Mouse (Mus musculus) liver, embryonic 14.5 days (tissue): Measurements from ENCODE around the gene Gtf2i. TPM values are rescaled to one million over a fixed set of nuclear protein-coding genes. Genes with fewer than 3 reads are reported as not detected.

Experiments
- ATAC-seq: fragments of 200-750 bp; cut with Nextera tagmentation; 2 replicates; pipeline ENCODE4 v1.8.0; 2017; ENCODE audit warnings: moderate number of reproducible peaks, mild to moderate bottlenecking, moderate library complexity; ENCODE audit not compliant: insufficient read depth
- DNase-seq, 3 experiments: peaks; one replicate each; pipeline ENCODE4 v3.0.0-alpha.2; 2012 to 2013; ENCODE audit warnings: low read depth in 3 of 3, low spot score in 3 of 3
- H3K27ac ChIP-seq: fragments of 300-500 bp; sonication (generic); 2 replicates; pipeline ENCODE4 v1.5.1; 2014; ENCODE audit warnings: moderate library complexity, mild to moderate bottlenecking, control low read depth, inconsistent platforms
- H3K27me3 ChIP-seq: fragments of 300-500 bp; sonication (generic); 2 replicates; pipeline ENCODE4 v1.6.1; 2014; ENCODE audit warnings: mild to moderate bottlenecking, low read length, moderate library complexity; ENCODE audit not compliant: control insufficient read depth, insufficient read depth
- H3K36me3 ChIP-seq: fragments of 300-500 bp; sonication (generic); replicated peaks from 2 replicates; pipeline ENCODE4 v1.6.1; 2014; ENCODE audit warnings: low read depth; ENCODE audit not compliant: control insufficient read depth, insufficient read depth
- H3K4me1 ChIP-seq, 2 experiments: fragments of 200-500 bp in 1 of 2; fragments of 300-500 bp in 1 of 2; sonication (generic) in 1 of 2; replicated peaks; 2 replicates each; pipeline ENCODE4 v1.6.1; 2012 to 2014; ENCODE audit warnings: antibody characterized with exemption in 1 of 2, inconsistent platforms in 1 of 2, low read length in 1 of 2; ENCODE audit not compliant: control insufficient read depth in 2 of 2, insufficient read depth in 2 of 2
- H3K4me2 ChIP-seq: fragments of 300-500 bp; sonication (generic); 2 replicates; pipeline ENCODE4 v1.6.1; 2014; ENCODE audit warnings: low read depth, mild to moderate bottlenecking, control low read depth, moderate library complexity
- H3K4me3 ChIP-seq, 2 experiments: fragments of 200-500 bp in 1 of 2; fragments of 300-500 bp in 1 of 2; sonication (generic) in 1 of 2; 2 replicates each; pipeline ENCODE4 v1.5.1; 2012 to 2014; ENCODE audit warnings: low read depth in 2 of 2, low read length in 2 of 2, mild to moderate bottlenecking in 2 of 2, control low read depth in 1 of 2, inconsistent platforms in 1 of 2, moderate library complexity in 1 of 2; ENCODE audit not compliant: insufficient read depth in 1 of 2
- H3K9ac ChIP-seq: fragments of 300-500 bp; sonication (generic); replicated peaks from 2 replicates; pipeline ENCODE4 v1.6.1; 2014; ENCODE audit warnings: mild to moderate bottlenecking, control low read depth, moderate library complexity
- H3K9me3 ChIP-seq: fragments of 300-500 bp; sonication (generic); 2 replicates; pipeline ENCODE4 v1.6.1; 2016; ENCODE audit warnings: low read length, mixed read lengths; ENCODE audit not compliant: control insufficient read depth
- CTCF ChIP-seq: IDR thresholded peaks from 2 replicates; pipeline ENCODE4 v1.5.1; 2016; ENCODE audit warnings: antibody characterized with exemption, low read depth, control low read depth
- EP300 ChIP-seq: IDR thresholded peaks from 2 replicates; pipeline ENCODE4 v1.6.1; 2016; ENCODE audit warnings: antibody characterized with exemption, low read depth
- WGBS: fragments of 180-500 bp; shearing (Covaris S2); extraction: QIAGEN DNeasy Blood & Tissue Kit; methylation state at CpG from one replicate; pipeline ENCODE4 v1.1.7; 2014; ENCODE audit not compliant: insufficient replicate concordance; 5-methylcytosine and 5-hydroxymethylcytosine counted together
- polyA plus RNA-seq, 2 experiments: library from polyadenylated mRNA; depleted of rRNA in 1 of 2; stranded (reverse) in 1 of 2; unstranded in 1 of 2; fragments of >200 nt; fragmentation: Nextera tagmentation in 1 of 2; extraction: Ambion mirVana in 1 of 2; gene quantifications; 2 replicates each; pipeline versions ENCODE4 v1.2.1 to v1.2.3; 2012 to 2014

Gtf2i gene
- polyA plus RNA-seq, 2 experiments: 26.1 to 26.5 TPM

DNA sequence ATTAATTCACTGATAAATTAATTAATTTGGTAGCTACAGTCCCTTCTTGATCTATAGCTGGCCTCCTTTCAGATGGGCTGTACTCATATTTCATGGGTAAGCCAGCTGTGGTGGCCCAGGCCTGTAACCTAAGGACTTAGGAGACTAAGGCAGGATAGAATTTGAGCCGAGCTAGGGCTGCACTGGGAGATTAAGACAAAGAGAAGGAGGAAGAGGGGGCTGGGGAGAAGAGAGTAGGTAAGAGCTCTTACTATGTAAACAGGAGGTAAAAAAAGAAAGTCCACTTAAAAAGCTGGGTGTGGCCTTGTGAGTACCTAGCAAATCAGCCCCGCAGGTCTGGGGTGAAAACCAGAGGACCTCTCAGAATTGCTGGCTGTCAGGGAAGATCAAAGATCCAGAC lies 9.3 kb upstream of the Gtf2i start:
- Histone ChIP-seq H3K4me1 (peaks cover 3 to 15% of the 10 kb centered on the region in 2 experiments), H3K27ac (no peak overlapping the region), H3K4me2 (no peak overlapping the region), H3K4me3 (no peak overlapping the region), H3K27me3 (no peaks in the 10 kb centered on the region), H3K36me3 (no peaks in the 10 kb centered on the region), H3K9me3 (no peaks in the 10 kb centered on the region), H3K9ac (no peak overlapping the region)
- DNase-seq (no peak), ATAC-seq (no peak)
- WGBS: 45% methylated on average over 2 of the region's 2 CpGs
- TF ChIP-seq EP300: no peak
- TF ChIP-seq CTCF: no peak

DNA sequence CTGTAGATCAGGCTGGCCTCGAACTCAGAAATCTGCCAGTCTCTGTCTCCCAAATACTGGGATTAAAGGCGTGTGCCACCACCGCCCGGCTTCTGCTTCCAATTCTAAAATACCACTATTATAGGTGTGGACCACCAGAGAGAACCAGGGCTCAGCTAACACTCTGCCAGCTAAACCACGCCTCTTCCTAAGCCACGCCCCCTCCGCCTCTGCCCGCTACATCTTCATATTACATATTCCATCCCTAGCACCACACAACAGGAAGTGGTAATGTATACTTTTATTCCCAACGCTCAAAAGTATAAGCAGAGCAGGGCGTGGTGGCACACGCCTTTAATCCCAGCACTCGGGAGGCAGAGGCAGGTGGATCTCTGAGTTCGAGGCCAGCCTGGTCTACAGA lies 8.8 kb upstream of the Gtf2i start:
- WGBS: 58% methylated on average over 13 of the region's 13 CpGs

DNA sequence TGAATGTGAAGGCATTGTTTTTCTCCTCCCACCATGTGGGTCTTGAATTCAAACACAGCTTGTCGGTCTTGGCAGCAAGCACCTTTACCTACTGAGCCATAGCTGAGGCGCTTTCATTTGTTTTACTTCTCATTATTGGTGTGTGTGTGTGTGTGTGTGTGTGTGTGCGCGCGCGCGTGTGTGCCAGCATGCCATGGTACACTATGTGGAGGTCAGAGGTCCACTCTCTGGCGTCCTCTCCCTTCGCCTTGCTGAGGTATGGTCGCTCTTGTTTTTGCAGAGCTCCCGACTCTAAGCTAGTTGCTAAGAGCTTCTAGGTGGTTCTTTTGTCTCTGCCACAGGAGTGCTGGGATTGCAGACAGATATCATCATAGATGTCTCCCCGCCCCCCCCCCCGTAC lies 7.8 kb upstream of the Gtf2i start:
- TF ChIP-seq CTCF (no peak), EP300 (no peak)
- Histone ChIP-seq H3K4me2 (no peak overlapping the region), H3K4me1 (peaks cover 3 to 12% of the 10 kb centered on the region in 2 experiments), H3K27me3 (no peaks in the 10 kb centered on the region), H3K9me3 (no peaks in the 10 kb centered on the region), H3K4me3 (no peak overlapping the region), H3K36me3 (no peaks in the 10 kb centered on the region), H3K27ac (no peak overlapping the region), H3K9ac (no peak overlapping the region)
- WGBS: 77% methylated on average over 13 of the region's 13 CpGs
- no peak for ATAC-seq
- no peak for DNase-seq

More for the DNA sequence above, 8.8 kb upstream of the Gtf2i start:
- DNase-seq (no peak), ATAC-seq (no peak)
- H3K9ac ChIP-seq: no peak overlapping the region
- no peak overlapping the region for H3K4me3 ChIP-seq
- no peak for TF ChIP-seq EP300
- TF ChIP-seq CTCF: no peak
- H3K9me3 ChIP-seq: no peaks in the 10 kb centered on the region
- no peak overlapping the region for H3K27ac ChIP-seq
- no peaks in the 10 kb centered on the region for H3K27me3 ChIP-seq
- H3K36me3 ChIP-seq: no peaks in the 10 kb centered on the region
- H3K4me1 ChIP-seq: peaks cover 3 to 12% of the 10 kb centered on the region in 2 experiments
- H3K4me2 ChIP-seq: no peak overlapping the region

DNA sequence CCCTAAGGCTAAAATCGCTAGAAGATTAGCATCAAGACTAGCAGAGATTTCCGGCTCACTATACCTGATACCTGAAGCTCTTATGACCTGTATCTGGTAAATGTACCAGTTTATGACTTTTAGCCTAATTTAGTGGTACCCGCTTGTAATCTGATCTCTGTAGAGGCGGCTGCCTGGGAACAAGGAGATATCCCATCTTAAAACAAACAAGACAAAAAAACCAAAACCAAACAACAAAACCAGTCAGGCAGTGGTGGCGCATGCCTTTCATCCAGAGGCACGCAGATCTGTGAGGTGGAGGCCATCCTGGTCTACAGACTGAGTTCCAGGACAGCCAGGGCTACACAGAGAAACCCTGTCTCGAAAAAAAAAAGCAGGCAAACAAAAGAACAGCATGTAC lies 7.1 kb upstream of the Gtf2i start:
- no peak for ATAC-seq
- peaks cover 3 to 14% of the 10 kb centered on the region in 2 experiments for H3K4me1 ChIP-seq
- WGBS: 62% methylated on average over 7 of the region's 7 CpGs
- no peaks in the 10 kb centered on the region for H3K9me3 ChIP-seq
- no peaks in the 10 kb centered on the region for H3K36me3 ChIP-seq
- no peak for TF ChIP-seq EP300
- no peak for TF ChIP-seq CTCF
- no peak for DNase-seq
- no peak overlapping the region for H3K9ac ChIP-seq
- H3K4me2 ChIP-seq: no peak overlapping the region
- H3K4me3 ChIP-seq: no peak overlapping the region
- H3K27me3 ChIP-seq: no peaks in the 10 kb centered on the region
- no peak overlapping the region for H3K27ac ChIP-seq

DNA sequence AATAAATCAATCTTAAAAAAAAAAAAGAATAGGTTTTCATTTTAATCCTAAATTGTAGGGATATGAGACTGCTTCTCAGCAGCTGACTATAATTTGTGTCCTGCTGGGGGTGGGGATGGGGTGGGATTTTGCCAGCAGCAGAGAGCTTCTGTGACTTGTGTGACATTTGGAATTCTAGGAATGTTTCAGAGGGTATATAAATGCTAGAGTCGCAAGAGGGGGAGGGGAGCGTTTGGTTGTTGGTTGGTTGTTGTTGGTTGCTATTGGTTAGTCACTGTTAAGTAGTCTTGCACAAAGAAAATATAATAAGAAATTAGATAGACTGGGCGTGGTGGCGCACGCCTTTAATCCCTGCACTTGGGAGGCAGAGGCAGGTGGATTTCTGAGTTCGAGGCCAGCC lies 4.3 kb upstream of the Gtf2i start:
- H3K27me3 ChIP-seq: no peaks in the 10 kb centered on the region
- no peak overlapping the region for H3K27ac ChIP-seq
- H3K4me3 ChIP-seq: no peak overlapping the region
- no peak for TF ChIP-seq CTCF
- no peak for TF ChIP-seq EP300
- no peak overlapping the region for H3K9ac ChIP-seq
- H3K9me3 ChIP-seq: no peaks in the 10 kb centered on the region
- peaks cover 6 to 13% of the 10 kb centered on the region in 2 experiments for H3K4me1 ChIP-seq
- no peaks in the 10 kb centered on the region for H3K36me3 ChIP-seq
- DNase-seq (no peak), ATAC-seq (no peak)
- no peak overlapping the region for H3K4me2 ChIP-seq
- WGBS: 73% methylated on average over 6 of the region's 6 CpGs
